Mouse (Mus musculus) heart, adult 2 months (tissue): Measurements from ENCODE around the gene Ces1f. TPM values are rescaled to one million over a fixed set of nuclear protein-coding genes. Genes with fewer than 3 reads are reported as not detected.
A peak's percentile ranks its signal among the peaks of the same experiment; 100 is the strongest.
"Not testable (repeated sequence)": the region's sequence is repeated elsewhere in the genome, so short reads cannot be mapped to it uniquely, and the experiment has no call there.

Source experiments
- DNase-seq, 2 experiments: peaks; one replicate each; pipeline ENCODE4 v3.0.0; 2021
- H3K27ac ChIP-seq: fragments of 200-600 bp; 2 replicates; pipeline ENCODE4 v1.8.1; 2022
- H3K27me3 ChIP-seq: fragments of 200-500 bp; 2 replicates; pipeline ENCODE4 v1.6.1; 2012; ENCODE audit warnings: mild to moderate bottlenecking, low read length, inconsistent platforms, mixed read lengths; ENCODE audit not compliant: control insufficient read depth, insufficient read depth
- H3K36me3 ChIP-seq: fragments of 200-500 bp; 2 replicates; pipeline ENCODE4 v1.6.1; 2012; ENCODE audit warnings: low read length, inconsistent platforms; ENCODE audit not compliant: control insufficient read depth, insufficient read depth
- H3K4me1 ChIP-seq: fragments of 200-500 bp; 2 replicates; pipeline ENCODE4 v1.6.1; 2011; ENCODE audit warnings: low read length; ENCODE audit not compliant: control insufficient read depth, insufficient read depth
- H3K4me3 ChIP-seq: fragments of 200-600 bp; 2 replicates; pipeline ENCODE4 v1.8.1; 2022
- H3K79me2 ChIP-seq: fragments of 200-500 bp; replicated peaks from 2 replicates; pipeline ENCODE4 v1.6.1; 2012; ENCODE audit warnings: mild to moderate bottlenecking, inconsistent platforms, low read length, moderate library complexity, mixed read lengths; ENCODE audit not compliant: control insufficient read depth, insufficient read depth
- H3K9ac ChIP-seq: fragments of 200-500 bp; 2 replicates; pipeline ENCODE4 v1.6.1; 2012; ENCODE audit warnings: low read depth, mild to moderate bottlenecking, control low read depth, inconsistent platforms, low read length, mixed read lengths
- CTCF ChIP-seq: fragments of 200-600 bp; IDR thresholded peaks from 2 replicates; pipeline ENCODE4 v1.8.1; 2022; ENCODE audit warnings: antibody characterized with exemption, mild to moderate bottlenecking, moderate library complexity
- EP300 ChIP-seq: fragments of 200-500 bp; IDR thresholded peaks from 2 replicates; pipeline ENCODE4 v1.6.1; 2011; ENCODE audit warnings: low read depth, low read length, control low read depth; ENCODE audit not compliant: insufficient read depth
- POLR2A ChIP-seq: fragments of 200-500 bp; IDR thresholded peaks from 2 replicates; pipeline ENCODE4 v1.6.1; 2011; ENCODE audit warnings: mild to moderate bottlenecking, low read depth, low read length, control low read depth; ENCODE audit not compliant: insufficient read depth
- WGBS: fragments of 180-500 bp; shearing (Covaris S2); methylation state at CpG from one replicate; pipeline ENCODE4 v1.1.7; 2018; 5-methylcytosine and 5-hydroxymethylcytosine counted together
- intact Hi-C: fragments of 180-260 bp; cut with DNase I; formaldehyde crosslinking; loops from one replicate; pipeline ENCODE4 v1.15.1; 2025
- polyA plus RNA-seq: library from polyadenylated mRNA; depleted of rRNA; stranded (reverse); fragments of >200 nt; gene quantifications from 2 replicates; pipeline ENCODE4 v1.2.3, GENCODE M21; 2012; rRNA removed
- total RNA-seq, 2 experiments: library from RNA; stranded (reverse); gene quantifications; 2 replicates each; pipeline ENCODE4 v1.2.3; 2021

Gene Ces1f
- total and polyA plus RNA-seq, 3 experiments, result 0.37 to 2.5 (median 1.2) TPM

DNA sequence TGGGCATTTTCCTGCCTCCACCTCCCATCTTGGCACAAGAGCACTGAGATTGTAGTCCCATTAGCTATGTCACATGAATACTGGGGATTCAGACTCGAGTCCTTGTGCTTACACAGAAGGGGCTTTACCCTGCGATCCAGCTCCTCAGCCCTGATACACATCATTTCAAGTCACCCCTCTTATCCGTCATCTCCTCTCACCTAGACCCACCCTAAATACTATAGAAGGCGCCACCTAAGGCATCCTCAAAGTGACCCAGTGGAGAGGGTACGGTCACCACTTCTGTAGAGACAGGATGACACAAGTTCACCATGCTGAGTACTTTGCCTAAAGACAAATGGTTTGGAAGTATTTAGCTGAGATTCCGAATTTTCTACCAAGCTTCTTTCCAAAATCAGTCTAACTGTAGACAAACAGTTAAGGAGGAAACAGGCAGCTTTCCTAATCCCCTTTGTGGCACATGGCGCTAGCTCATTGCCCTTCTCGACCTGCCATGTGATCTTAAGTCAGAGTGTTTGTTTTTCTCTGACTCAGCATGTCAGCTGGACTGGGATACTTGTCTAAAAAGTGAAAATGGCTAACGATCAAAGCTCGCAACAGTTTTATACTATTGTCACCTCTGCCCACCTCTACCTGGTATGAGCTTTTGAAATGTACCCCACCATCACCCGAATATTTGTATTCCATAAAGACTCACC lies 50.7 kb downstream of the Ces1f start:
- WGBS, result 65% methylated on average over 11 of the region's 11 CpGs
- no peaks in the 10 kb centered on the region for H3K4me1 ChIP-seq
- no peak overlapping the region for H3K9ac ChIP-seq
- no peak for TF ChIP-seq CTCF
- no peak for TF ChIP-seq POLR2A
- no peak for TF ChIP-seq EP300
- intact Hi-C loops, result no loop called here
- H3K79me2 ChIP-seq, result no peaks in the 10 kb centered on the region
- no peaks in the 10 kb centered on the region for H3K36me3 ChIP-seq
- no peaks in the 10 kb centered on the region for H3K27me3 ChIP-seq
- H3K27ac ChIP-seq, result no peak overlapping the region
- no peak for DNase-seq
- no peak overlapping the region for H3K4me3 ChIP-seq

DNA sequence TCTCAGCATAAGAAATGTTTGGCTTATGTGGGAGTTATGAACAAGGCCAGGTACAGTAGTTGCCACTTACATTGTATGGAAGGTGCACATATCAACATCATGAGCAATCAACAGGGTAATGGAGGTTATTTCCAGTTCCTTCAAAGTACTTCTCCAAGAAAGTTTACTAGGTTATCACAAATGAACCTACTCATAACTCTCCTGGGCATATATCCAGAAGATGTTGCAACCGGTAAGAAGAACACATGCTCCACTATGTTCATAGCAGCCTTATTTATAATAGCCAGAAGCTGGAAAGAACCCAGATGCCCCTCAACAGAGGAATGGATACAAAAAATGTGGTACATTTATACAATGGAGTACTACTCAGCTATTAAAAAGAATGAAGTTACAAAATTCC lies 53.1 kb downstream of the Ces1f start:
- H3K9ac ChIP-seq, H3K79me2 ChIP-seq, H3K4me1 ChIP-seq, H3K27me3 ChIP-seq, intact Hi-C loops, H3K36me3 ChIP-seq, DNase-seq, H3K27ac ChIP-seq, H3K4me3 ChIP-seq: not testable (repeated sequence)
- WGBS, result 86% methylated on average over 1 of the region's 1 CpGs

- Histone ChIP-seq H3K9ac (no peak overlapping the region), H3K36me3 (peaks cover 2% of the 10 kb centered on the region; the same call in 1 of the 2 replicates), H3K4me1 (peaks cover 3% of the 10 kb centered on the region; the same call in 1 of the 2 replicates), H3K27me3 (no peaks in the 10 kb centered on the region), H3K27ac (no peak overlapping the region), H3K79me2 (no peaks in the 10 kb centered on the region), H3K4me3 (no peak overlapping the region)
- 50% methylated on average over 3 of the region's 3 CpGs for WGBS
- intact Hi-C loops, result loop anchor here (5.0 kb wide), 1 partner anchor 175 kb away; no protein-coding TSS in a partner anchor
- DNase-seq, result no peak
- TF ChIP-seq POLR2A (no peak), CTCF (no peak), EP300 (no peak)
Observed at GRCm38 (mm10) chr8:93221896-93222295, 57.7 kb downstream of the Ces1f start.

DNA sequence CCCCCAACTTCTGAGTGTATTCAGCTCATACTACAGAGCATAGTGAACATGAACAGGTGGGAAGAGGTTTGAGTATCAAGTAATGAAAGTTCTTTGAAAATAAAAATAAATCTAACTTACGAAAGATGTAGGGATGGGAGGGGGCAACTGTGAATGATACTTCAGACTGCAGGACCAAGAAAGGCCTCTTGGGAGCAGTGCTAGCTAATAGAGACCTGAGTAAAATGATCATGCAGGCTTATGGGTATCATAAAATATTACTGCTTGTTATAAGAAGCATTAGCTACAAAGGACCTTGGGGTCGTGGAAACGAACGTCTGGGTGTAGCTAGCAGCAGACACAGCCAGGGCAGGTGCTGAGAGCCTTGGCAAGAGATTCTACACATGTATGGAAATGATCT lies 61.7 kb downstream of the Ces1f start:
- Histone ChIP-seq H3K79me2 (no peaks in the 10 kb centered on the region), H3K4me3 (no peak overlapping the region), H3K27me3 (no peaks in the 10 kb centered on the region), H3K4me1 (peaks cover 3% of the 10 kb centered on the region; the same call in 1 of the 2 replicates), H3K36me3 (peaks cover 2% of the 10 kb centered on the region; the same call in 1 of the 2 replicates), H3K27ac (peak overlapping the region; percentile 91), H3K9ac (peak overlapping the region; percentile 55)
- DNase-seq, result no peak
- WGBS, result 38% methylated on average over 4 of the region's 4 CpGs
- intact Hi-C loops, result loop anchor here (2.0 kb wide), 1 partner anchor 17 kb away; no protein-coding TSS in a partner anchor
- TF ChIP-seq CTCF, result peak; percentile 64
- TF ChIP-seq EP300, result no peak

- Histone ChIP-seq H3K4me1 (peaks cover 3% of the 10 kb centered on the region; the same call in 1 of the 2 replicates), H3K27ac (peak overlapping the region; percentile 91), H3K9ac (peak overlapping the region; percentile 55), H3K4me3 (no peak overlapping the region), H3K36me3 (peaks cover 2% of the 10 kb centered on the region; the same call in 1 of the 2 replicates), H3K27me3 (no peaks in the 10 kb centered on the region), H3K79me2 (no peaks in the 10 kb centered on the region)
- TF ChIP-seq POLR2A (peak; percentile 38; the same call in 1 of the 2 replicates), CTCF (no peak), EP300 (peak; percentile 91)
- intact Hi-C loops, result loop anchor here (2.0 kb wide), 1 partner anchor 17 kb away; no protein-coding TSS in a partner anchor
- WGBS, result 14% methylated on average over 1 of the region's 1 CpGs
- DNase-seq, result peak; percentile 41 to 78
Observed at GRCm38 (mm10) chr8:93217375-93217774, 62.2 kb downstream of the Ces1f start.

DNA sequence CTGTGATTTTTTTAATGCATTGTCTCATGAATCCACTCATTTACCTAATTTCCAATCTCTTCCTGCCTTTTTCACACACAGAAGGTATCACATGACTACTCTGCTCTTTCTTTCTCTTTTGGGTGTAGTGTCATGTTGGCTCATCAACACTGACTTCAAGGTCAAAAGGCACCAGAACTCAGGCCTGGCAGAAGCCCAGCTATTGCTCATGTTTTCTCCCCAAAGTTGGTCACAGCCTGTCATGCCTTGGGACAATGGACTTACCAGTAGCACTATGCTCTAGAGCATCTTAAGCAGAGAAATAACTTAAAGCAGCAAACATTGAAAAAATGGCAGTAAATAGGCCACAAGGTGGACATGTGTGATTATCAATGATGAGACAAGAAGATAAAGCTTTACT lies 68.5 kb downstream of the Ces1f start:
- H3K27ac ChIP-seq, result no peak overlapping the region
- no peaks in the 10 kb centered on the region for H3K4me1 ChIP-seq
- intact Hi-C loops, result no loop called here
- H3K27me3 ChIP-seq, result no peaks in the 10 kb centered on the region
- no peak overlapping the region for H3K4me3 ChIP-seq
- DNase-seq, result no peak
- TF ChIP-seq POLR2A (no peak), EP300 (no peak), CTCF (no peak)
- H3K36me3 ChIP-seq, result no peaks in the 10 kb centered on the region
- no peak overlapping the region for H3K9ac ChIP-seq
- H3K79me2 ChIP-seq, result no peaks in the 10 kb centered on the region

Other genes starting within 250 kb of the Ces1f start
- not detected for gene Ces1a, start 231.6 kb downstream of the Ces1f start, total RNA-seq
- not detected in 2 replicates for gene Ces1a, start 231.6 kb downstream of the Ces1f start, polyA plus RNA-seq
- gene Ces1b, start 199.7 kb downstream of the Ces1f start, total RNA-seq, result not detected
- gene Ces1b, start 199.7 kb downstream of the Ces1f start, polyA plus RNA-seq, result not detected in 2 replicates
- gene Ces1c, start 148.5 kb downstream of the Ces1f start, total RNA-seq, result not detected
- gene Ces1c, start 148.5 kb downstream of the Ces1f start, polyA plus RNA-seq, result 0.94 TPM in 1 of 2 replicates, not detected in the other
- gene Ces1d, start 81.9 kb downstream of the Ces1f start, total RNA-seq, result 100 to 1,000 TPM; 276 to 286 TPM
- 243 and 410 TPM in 2 replicates for gene Ces1d, start 81.9 kb downstream of the Ces1f start, polyA plus RNA-seq
- gene Ces1e, start 50.1 kb downstream of the Ces1f start, total RNA-seq, result 1 to 10 TPM in 1 of 2 experiments, under 1 TPM in 1; 0.50 to 1.1 TPM
- 0.84 and 1.8 TPM in 2 replicates for gene Ces1e, start 50.1 kb downstream of the Ces1f start, polyA plus RNA-seq
- not detected for gene Ces1g, start 57.6 kb upstream of the Ces1f start, total RNA-seq
- 0.12 TPM in 1 of 2 replicates, not detected in the other for gene Ces1g, start 57.6 kb upstream of the Ces1f start, polyA plus RNA-seq
- not detected for gene Ces1h, start 100.0 kb upstream of the Ces1f start, total RNA-seq
- not detected in 2 replicates for gene Ces1h, start 100.0 kb upstream of the Ces1f start, polyA plus RNA-seq